Mouse (Mus musculus): ENCODE measurements around the gene Ntf3. TPM values are rescaled to one million over a fixed set of nuclear protein-coding genes. Genes with fewer than 3 reads are reported as not detected.
A peak's percentile ranks its signal among the peaks of the same experiment; 100 is the strongest.

The Ntf3 gene
- polyA plus RNA-seq, 1 experiment from 2014 or later = 15.2 TPM

GRCm38 (mm10) chr6:126141472-126141871, 25.2 kb downstream of the Ntf3 start:
- no peak overlapping the region for H3K4me2 ChIP-seq (replicated peaks; ENCODE audit: low read depth, low read length)
- H3K4me1 ChIP-seq (ENCODE audit: insufficient read depth, low read length) = peaks cover 35% of the 10 kb centered on the region
- no peak overlapping the region for H3K4me3 ChIP-seq (ENCODE audit: low read length)
- H3K27me3 ChIP-seq (ENCODE audit: insufficient read depth, low read length) = no peaks in the 10 kb centered on the region
- H3K9ac ChIP-seq (replicated peaks; ENCODE audit: low read length) = no peak overlapping the region
- 0 out of 2 replicates have a peak, but pooled peaks cover 2% of the 10 kb centered on the region for H3K36me3 ChIP-seq (ENCODE audit: insufficient read depth, low read length)
- peak; percentile 82 for ATAC-seq (ENCODE audit: low FRiP score, low TSS enrichment)
- H3K27ac ChIP-seq (ENCODE audit: low read length) = peak overlapping the region; percentile 57
- WGBS = 25% methylated on average over 13 of the region's 13 CpGs
- no peaks in the 10 kb centered on the region for H3K9me3 ChIP-seq (ENCODE audit: low read length)

GRCm38 (mm10) chr6:126140961-126141360, 25.7 kb downstream of the Ntf3 start:
- ATAC-seq (ENCODE audit: low FRiP score, low TSS enrichment) = no peak
- no peak overlapping the region for H3K4me3 ChIP-seq (ENCODE audit: low read length)
- H3K36me3 ChIP-seq (ENCODE audit: insufficient read depth, low read length) = 0 out of 2 replicates have a peak, but pooled peaks cover 2% of the 10 kb centered on the region
- no peak overlapping the region for H3K27ac ChIP-seq (ENCODE audit: low read length)
- no peak overlapping the region for H3K4me2 ChIP-seq (replicated peaks; ENCODE audit: low read depth, low read length)
- no peak overlapping the region for H3K9ac ChIP-seq (replicated peaks; ENCODE audit: low read length)
- 79% methylated on average over 6 of the region's 6 CpGs for WGBS
- H3K9me3 ChIP-seq (ENCODE audit: low read length) = no peaks in the 10 kb centered on the region
- no peaks in the 10 kb centered on the region for H3K27me3 ChIP-seq (ENCODE audit: insufficient read depth, low read length)
- H3K4me1 ChIP-seq (ENCODE audit: insufficient read depth, low read length) = peaks cover 35% of the 10 kb centered on the region

GRCm38 (mm10) chr6:126140416-126140815, 26.3 kb downstream of the Ntf3 start:
- no peaks in the 10 kb centered on the region for H3K9me3 ChIP-seq (ENCODE audit: low read length)
- no peak overlapping the region for H3K4me3 ChIP-seq (ENCODE audit: low read length)
- H3K9ac ChIP-seq (replicated peaks; ENCODE audit: low read length) = no peak overlapping the region
- ATAC-seq (ENCODE audit: low FRiP score, low TSS enrichment) = no peak
- WGBS = 26% methylated on average over 2 of the region's 2 CpGs
- H3K27me3 ChIP-seq (ENCODE audit: insufficient read depth, low read length) = no peaks in the 10 kb centered on the region
- H3K4me2 ChIP-seq (replicated peaks; ENCODE audit: low read depth, low read length) = no peak overlapping the region
- H3K4me1 ChIP-seq (ENCODE audit: insufficient read depth, low read length) = peaks cover 35% of the 10 kb centered on the region
- H3K27ac ChIP-seq (ENCODE audit: low read length) = no peak overlapping the region
- 0 out of 2 replicates have a peak, but pooled peaks cover 2% of the 10 kb centered on the region for H3K36me3 ChIP-seq (ENCODE audit: insufficient read depth, low read length)

- H3K27me3 ChIP-seq (ENCODE audit: insufficient read depth, low read length) = no peaks in the 10 kb centered on the region
- peak; percentile 75 for ATAC-seq (ENCODE audit: low FRiP score, low TSS enrichment)
- no peak overlapping the region; the same call in 1 of the 2 replicates for H3K9ac ChIP-seq (replicated peaks; ENCODE audit: low read length)
- peaks cover 15% of the 10 kb centered on the region for H3K4me1 ChIP-seq (ENCODE audit: insufficient read depth, low read length)
- H3K4me3 ChIP-seq (ENCODE audit: low read length) = peak overlapping the region; percentile 19
- H3K4me2 ChIP-seq (replicated peaks; ENCODE audit: low read depth, low read length) = peak overlapping the region; percentile 44
- 0 out of 2 replicates have a peak, but pooled peaks cover 2% of the 10 kb centered on the region for H3K36me3 ChIP-seq (ENCODE audit: insufficient read depth, low read length)
- no peaks in the 10 kb centered on the region for H3K9me3 ChIP-seq (ENCODE audit: low read length)
- WGBS = 10% methylated on average over 19 of the region's 19 CpGs
- H3K27ac ChIP-seq (ENCODE audit: low read length) = peak overlapping the region; percentile 48
Observed at GRCm38 (mm10) chr6:126134155-126134906, 32.4 kb downstream of the Ntf3 start.

- ATAC-seq (ENCODE audit: low FRiP score, low TSS enrichment) = no peak
- 37% methylated on average over 7 of the region's 7 CpGs for WGBS
- no peak overlapping the region for H3K4me2 ChIP-seq (replicated peaks; ENCODE audit: low read depth, low read length)
- no peak overlapping the region for H3K9ac ChIP-seq (replicated peaks; ENCODE audit: low read length)
- peaks cover 3% of the 10 kb centered on the region; the same call in 1 of the 2 replicates for H3K4me1 ChIP-seq (ENCODE audit: insufficient read depth, low read length)
- no peak overlapping the region for H3K27ac ChIP-seq (ENCODE audit: low read length)
- no peaks in the 10 kb centered on the region for H3K36me3 ChIP-seq (ENCODE audit: insufficient read depth, low read length)
- no peak overlapping the region for H3K4me3 ChIP-seq (ENCODE audit: low read length)
- H3K27me3 ChIP-seq (ENCODE audit: insufficient read depth, low read length) = no peaks in the 10 kb centered on the region
- no peaks in the 10 kb centered on the region for H3K9me3 ChIP-seq (ENCODE audit: low read length)
Observed at GRCm38 (mm10) chr6:126128238-126128637, 38.5 kb downstream of the Ntf3 start.

GRCm38 (mm10) chr6:126118247-126118646, 48.5 kb downstream of the Ntf3 start:
- Histone ChIP-seq H3K4me1 (ENCODE audit: insufficient read depth, low read length) (peaks cover 41% of the 10 kb centered on the region), H3K4me3 (ENCODE audit: low read length) (no peak overlapping the region), H3K9ac (replicated peaks; ENCODE audit: low read length) (no peak overlapping the region), H3K36me3 (ENCODE audit: insufficient read depth, low read length) (no peaks in the 10 kb centered on the region), H3K4me2 (replicated peaks; ENCODE audit: low read depth, low read length) (no peak overlapping the region), H3K9me3 (ENCODE audit: low read length) (no peaks in the 10 kb centered on the region), H3K27me3 (ENCODE audit: insufficient read depth, low read length) (no peaks in the 10 kb centered on the region), H3K27ac (ENCODE audit: low read length) (no peak overlapping the region)
- 33% methylated on average over 1 of the region's 1 CpGs for WGBS
- peak; percentile 60 for ATAC-seq (ENCODE audit: low FRiP score, low TSS enrichment)

- Histone ChIP-seq H3K36me3 (ENCODE audit: insufficient read depth, low read length) (no peaks in the 10 kb centered on the region), H3K4me1 (ENCODE audit: insufficient read depth, low read length) (peaks cover 41% of the 10 kb centered on the region), H3K4me3 (ENCODE audit: low read length) (no peak overlapping the region), H3K27ac (ENCODE audit: low read length) (no peak overlapping the region), H3K9ac (replicated peaks; ENCODE audit: low read length) (no peak overlapping the region), H3K4me2 (replicated peaks; ENCODE audit: low read depth, low read length) (no peak overlapping the region), H3K27me3 (ENCODE audit: insufficient read depth, low read length) (no peaks in the 10 kb centered on the region), H3K9me3 (ENCODE audit: low read length) (no peaks in the 10 kb centered on the region)
- no peak for ATAC-seq (ENCODE audit: low FRiP score, low TSS enrichment)
- 63% methylated on average over 8 of the region's 8 CpGs for WGBS
Observed at GRCm38 (mm10) chr6:126117191-126117590, 49.5 kb downstream of the Ntf3 start.

GRCm38 (mm10) chr6:126114934-126115633, 51.6 kb downstream of the Ntf3 start:
- H3K36me3 ChIP-seq (ENCODE audit: insufficient read depth, low read length) = no peaks in the 10 kb centered on the region
- H3K4me2 ChIP-seq (replicated peaks; ENCODE audit: low read depth, low read length) = no peak overlapping the region
- no peak overlapping the region for H3K4me3 ChIP-seq (ENCODE audit: low read length)
- H3K27ac ChIP-seq (ENCODE audit: low read length) = peak overlapping the region; percentile 86
- no peaks in the 10 kb centered on the region for H3K27me3 ChIP-seq (ENCODE audit: insufficient read depth, low read length)
- peaks cover 48% of the 10 kb centered on the region for H3K4me1 ChIP-seq (ENCODE audit: insufficient read depth, low read length)
- 35% methylated on average over 10 of the region's 10 CpGs for WGBS
- peak; percentile 36; the same call in 1 of the 2 replicates for ATAC-seq (ENCODE audit: low FRiP score, low TSS enrichment)
- 0 out of 2 replicates have a peak overlapping the region, but pooled peaks have one; percentile 14 for H3K9ac ChIP-seq (replicated peaks; ENCODE audit: low read length)
- no peaks in the 10 kb centered on the region for H3K9me3 ChIP-seq (ENCODE audit: low read length)

GRCm38 (mm10) chr6:126110892-126111835, 55.5 kb downstream of the Ntf3 start:
- H3K4me3 ChIP-seq (ENCODE audit: low read length) = no peak overlapping the region
- peaks cover 49% of the 10 kb centered on the region for H3K4me1 ChIP-seq (ENCODE audit: insufficient read depth, low read length)
- no peaks in the 10 kb centered on the region for H3K27me3 ChIP-seq (ENCODE audit: insufficient read depth, low read length)
- H3K9ac ChIP-seq (replicated peaks; ENCODE audit: low read length) = no peak overlapping the region
- ATAC-seq (ENCODE audit: low FRiP score, low TSS enrichment) = peak; percentile 65; the same call in 1 of the 2 replicates
- H3K9me3 ChIP-seq (ENCODE audit: low read length) = no peaks in the 10 kb centered on the region
- 32% methylated on average over 15 of the region's 15 CpGs for WGBS
- no peaks in the 10 kb centered on the region for H3K36me3 ChIP-seq (ENCODE audit: insufficient read depth, low read length)
- no peak overlapping the region for H3K4me2 ChIP-seq (replicated peaks; ENCODE audit: low read depth, low read length)
- peak overlapping the region; percentile 13; the same call in 1 of the 2 replicates for H3K27ac ChIP-seq (ENCODE audit: low read length)
